Mouse (Mus musculus) cerebellum, adult 9-10 months (tissue): ENCODE results near the gene Ajm1.
"Not testable (repeated sequence)": the region's sequence is repeated elsewhere in the genome, so short reads cannot be mapped to it uniquely, and the experiment has no call there.

Experiments used
- DNase-seq: peaks from one replicate; pipeline ENCODE4 v3.0.0; 2022

Gene Ajm1

DNA sequence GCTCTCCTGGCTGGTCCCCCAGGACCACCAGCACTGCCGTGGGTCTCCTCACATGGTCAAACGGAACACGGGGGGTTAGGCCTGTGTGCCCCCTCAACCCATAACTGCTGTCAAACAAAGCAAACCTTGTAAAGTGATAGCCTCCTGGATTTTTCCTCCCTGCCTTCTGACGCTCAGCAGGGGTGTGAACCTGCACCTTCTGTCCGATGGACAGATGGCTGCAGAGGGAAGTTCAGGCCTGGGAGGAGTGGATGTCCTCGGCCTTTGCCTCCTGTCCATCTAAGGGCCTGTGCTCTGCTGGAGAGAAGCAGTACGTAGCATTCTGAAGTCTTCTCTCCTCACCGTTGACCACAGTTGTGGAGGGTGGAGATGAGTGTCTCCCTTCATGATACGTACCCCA, 19.6 kb downstream of the Ajm1 start:
- DNase-seq, result peak; percentile 88

DNA sequence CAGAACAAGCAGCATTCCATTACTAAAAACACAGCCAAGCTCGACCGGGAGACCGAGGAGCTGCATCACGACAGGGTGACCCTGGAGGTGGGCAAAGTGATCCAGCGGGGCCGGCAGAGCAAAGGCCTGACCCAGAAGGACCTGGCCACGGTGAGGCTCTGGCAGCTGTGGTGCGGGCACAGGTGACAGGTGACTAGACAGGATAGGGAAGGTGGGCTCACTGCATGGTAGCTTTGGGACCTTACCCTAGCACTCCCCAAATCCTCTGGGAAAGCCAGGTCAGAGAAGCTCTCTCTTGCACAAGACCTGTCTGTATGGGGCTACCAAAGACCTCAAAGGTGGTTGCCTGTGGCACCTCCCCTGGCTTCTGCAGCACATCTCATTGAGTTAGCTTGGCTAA, 21.0 kb downstream of the Ajm1 start:
- no peak for DNase-seq

DNA sequence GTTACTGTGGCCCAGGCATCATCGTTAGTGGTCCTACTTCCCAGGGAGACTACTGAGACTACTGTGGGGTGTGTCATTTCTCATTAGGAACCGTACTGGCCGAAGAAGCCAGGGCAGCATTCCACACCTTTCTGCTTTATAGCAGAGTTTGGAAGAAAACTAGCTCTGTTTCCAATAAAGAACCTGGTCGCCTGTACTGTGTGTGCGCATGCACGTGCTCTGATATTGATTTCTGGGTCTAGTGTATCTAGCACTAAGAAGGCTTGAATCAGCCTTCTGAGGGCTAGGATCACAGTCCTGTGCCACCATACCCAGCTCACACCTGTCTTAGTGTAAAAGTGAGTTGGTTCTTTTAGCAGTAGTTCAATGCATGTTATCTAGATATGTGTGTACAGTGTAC, 22.8 kb downstream of the Ajm1 start:
- DNase-seq, result no peak

DNA sequence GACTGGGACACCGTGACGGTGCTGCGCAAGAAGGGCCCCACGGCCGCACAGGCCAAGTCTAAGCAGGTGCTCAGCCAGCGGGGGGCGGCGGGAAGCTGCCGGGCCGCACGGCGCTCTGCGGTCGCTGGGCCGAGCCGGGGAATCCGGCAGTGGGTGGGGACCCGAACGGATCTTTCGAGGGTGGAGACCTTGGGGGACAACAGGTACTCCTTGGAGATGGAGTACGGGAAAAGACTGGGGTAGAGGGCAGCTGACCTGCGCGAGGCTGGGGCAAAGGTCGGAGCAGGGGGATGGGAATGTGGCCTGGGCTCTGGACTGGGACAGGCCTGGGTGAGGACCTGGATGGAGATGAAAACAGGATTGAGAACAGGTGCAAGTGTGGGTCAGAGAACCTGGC, 23.6 kb downstream of the Ajm1 start:
- DNase-seq, result no peak

DNA sequence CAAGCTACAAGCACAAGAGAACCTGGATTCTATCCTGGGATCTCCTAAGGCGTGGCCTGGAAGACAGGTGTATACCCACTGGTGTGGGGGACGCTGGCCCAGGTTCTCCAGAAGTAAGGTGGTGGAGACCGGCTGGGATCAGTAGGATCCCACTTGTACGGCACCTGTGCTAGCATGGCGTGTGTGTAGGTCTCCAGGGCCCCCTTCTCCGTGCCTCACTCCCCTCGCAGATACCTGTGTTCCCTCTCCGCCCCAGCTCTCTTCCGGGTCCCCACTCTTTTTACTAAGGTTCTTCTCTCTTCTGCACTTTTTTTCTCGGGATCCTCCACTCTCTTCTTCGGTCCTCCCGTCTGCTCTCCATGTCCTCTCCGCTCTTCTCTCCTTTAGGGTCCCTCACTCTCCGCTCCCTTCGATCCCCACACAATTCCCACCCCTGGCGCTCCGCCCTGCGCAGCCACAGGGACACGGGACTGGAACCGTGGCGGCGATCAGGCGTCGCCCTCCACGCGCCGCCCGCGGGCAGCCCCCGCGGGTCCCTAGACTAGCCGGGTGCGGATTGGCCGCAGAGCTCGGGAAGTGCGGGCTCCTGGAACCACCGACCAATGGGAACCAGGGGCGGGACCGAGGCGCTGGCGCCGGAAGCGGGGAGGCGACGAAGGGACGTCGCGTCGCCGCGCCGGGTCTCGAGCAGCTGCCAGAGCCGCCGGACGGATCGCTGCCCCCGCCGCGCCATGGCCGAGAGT, 24.2 kb downstream of the Ajm1 start, which contains the start of gene Edf1:
Gene Edf1, plus strand, starts transcription at position 627 of the 743 bp plus-strand sequence.
- peak; percentile 92 for DNase-seq

DNA sequence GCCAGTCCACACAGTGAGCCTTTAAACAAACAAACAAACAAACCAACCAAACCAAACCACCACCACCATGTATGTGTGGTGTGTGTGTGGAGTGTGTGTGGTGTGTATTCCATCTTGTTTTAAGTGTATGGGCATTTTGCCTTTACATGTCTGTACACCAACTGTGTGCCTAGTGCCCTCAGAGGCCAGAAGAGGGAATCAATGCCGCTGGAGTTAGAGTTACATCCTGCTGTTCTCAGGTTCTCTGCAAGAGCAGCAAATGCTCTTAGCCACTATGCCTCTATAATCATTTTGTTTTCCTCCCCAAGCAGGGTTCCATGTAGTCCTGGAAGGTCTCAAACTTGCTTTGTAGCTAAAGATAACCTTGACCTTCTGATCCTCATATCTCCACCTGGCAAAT, 25.3 kb downstream of the Ajm1 start:
- peak; percentile 47 for DNase-seq

DNA sequence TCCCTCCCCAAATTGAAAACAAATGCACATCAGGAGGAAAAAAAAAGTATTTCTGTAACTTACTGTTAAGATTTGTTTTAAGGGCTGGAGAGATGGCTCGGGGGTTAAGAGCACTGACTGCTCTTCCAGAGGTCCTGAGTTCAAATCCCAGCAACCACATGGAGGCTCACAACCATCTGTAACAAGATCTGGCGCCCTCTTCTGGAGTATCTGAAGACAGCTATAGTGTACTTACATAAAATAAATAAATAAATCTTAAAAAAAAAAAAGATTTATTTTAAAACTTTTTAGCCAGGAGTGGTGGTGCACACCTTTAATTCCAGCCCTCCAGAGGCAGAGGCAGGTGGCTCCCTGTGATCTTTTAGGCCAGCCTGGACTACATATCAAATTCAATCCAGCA, 26.1 kb downstream of the Ajm1 start:
- peak; percentile 44 for DNase-seq

DNA sequence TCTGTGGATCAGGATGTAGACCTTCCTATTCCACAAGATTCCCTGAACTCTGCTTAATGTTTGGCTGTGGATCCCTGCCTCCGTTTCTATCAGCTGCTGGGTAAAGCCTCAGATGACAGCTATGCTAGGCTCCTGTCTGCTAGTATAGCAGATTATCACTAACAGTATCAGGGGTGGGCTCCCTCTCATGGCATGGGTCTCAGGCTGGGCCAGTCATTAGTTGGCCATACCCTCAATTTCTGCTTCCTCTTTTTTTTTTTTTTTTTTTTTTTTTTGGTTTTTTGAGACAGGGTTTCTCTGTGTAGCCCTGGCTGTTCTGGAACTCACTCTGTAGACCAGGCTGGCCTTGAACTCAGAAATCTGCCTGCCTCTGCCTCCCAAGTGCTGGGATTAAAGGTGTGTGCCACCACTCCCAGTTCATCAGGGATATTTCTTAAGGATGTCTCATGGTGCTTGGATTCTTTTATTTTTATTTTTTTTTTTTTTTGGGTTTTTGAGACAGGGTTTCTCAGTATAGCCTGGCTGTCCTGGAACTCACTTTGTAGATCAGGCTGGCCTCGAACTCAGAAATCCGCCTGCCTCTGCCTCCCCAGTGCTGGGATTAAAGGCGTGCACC, 28.3 kb downstream of the Ajm1 start:
- not testable (repeated sequence) for DNase-seq

DNA sequence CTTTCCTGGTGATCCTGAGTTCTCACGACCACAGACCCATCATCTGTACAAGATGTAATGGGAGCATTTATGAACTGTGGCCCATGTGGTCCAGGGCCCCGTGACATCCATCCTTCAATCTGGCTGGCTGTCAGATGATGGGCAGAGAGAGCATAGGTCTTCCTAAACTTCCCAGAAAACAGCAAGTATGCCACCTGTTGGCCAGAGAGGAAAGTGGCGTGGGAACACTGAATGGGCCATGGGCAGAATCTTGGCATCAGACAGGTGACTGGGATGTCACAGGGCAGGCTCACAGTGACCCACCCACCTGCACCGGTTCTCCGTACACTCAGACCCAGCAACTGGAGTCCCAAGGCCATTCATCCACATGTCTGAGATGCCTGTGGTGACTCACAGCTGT, 30.4 kb downstream of the Ajm1 start:
- DNase-seq, result peak; percentile 79

DNA sequence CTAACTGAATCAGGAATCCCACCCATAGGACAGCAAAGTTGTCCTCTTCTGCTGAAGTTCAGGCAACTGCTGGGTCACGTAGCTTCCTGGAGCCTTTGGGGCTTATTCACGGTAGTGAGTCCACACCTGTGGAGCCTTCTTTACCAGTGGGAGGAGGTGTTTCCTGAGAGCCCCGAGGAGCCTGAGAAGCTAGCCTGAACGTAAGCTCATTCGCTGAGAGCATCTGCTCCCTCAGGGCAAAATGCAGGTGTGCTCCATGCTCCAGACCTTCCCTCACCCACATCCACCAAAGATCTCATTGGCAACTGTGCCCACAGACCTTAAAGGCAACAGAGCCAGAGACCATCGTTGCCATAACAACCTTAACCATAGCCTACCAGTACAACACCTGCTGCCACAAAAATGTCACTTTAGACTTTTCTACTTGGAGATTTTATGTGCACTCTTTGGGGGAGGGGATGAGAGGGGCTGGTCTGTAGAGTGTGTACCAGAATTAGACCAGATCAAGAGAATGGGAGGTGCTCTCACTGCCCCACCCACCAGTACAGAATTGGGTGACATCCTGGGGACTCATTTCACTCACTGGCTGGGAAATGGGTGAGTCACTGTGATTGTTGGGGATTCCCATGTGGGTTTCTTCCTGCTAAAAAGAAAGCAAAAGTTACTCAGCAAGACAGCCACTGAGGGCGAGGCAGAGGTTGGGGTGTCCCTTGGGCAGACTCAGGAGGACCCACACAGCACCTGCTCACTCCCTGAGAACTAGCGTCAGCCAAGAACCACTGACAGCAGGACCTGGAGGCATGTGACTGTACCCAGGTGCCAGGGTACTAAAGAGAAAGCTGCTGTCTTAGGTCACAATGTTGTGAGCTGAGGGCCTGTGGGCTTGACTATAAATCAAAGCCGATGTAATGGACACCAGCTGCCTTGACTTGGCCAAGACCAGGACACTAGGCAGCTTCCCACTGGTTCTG, 32.3 kb downstream of the Ajm1 start:
- DNase-seq, result no peak

DNA sequence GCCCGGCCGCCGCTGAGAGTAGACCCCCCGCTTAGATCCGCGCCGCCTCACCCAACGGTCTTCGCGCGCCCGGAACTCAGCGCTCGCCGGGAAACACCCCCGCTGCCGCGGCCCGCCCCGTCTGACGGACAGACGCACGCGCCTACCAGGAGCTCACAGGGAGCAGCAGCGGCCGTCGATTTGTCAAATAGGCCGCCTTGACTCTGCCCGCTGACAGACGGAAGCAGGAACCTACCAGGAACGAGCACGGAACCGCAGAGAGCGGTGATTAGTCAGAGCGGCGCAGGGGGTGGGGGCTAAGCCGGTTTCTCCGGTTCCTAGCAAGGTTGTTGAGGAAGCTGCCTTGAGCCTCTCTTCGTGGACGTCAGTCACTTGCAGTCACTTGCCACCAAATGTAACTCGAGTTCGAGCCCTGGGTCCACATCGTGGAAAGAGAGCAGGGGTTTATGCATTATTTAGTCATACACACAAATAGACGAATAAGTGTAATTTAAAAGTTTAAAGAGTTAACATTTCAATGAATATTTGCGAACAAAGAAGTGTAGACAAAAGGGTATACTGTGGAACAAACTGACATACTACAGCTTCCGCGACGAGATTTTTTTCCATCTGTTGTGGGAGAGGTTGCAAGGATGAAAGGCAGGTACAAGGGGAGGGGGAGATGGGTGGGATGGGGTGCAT, 34.6 kb downstream of the Ajm1 start, which contains the start of gene Traf2:
Gene Traf2, minus strand, starts transcription at position 130 of the 681 bp plus-strand sequence.
- DNase-seq, result peak; percentile 98

DNA sequence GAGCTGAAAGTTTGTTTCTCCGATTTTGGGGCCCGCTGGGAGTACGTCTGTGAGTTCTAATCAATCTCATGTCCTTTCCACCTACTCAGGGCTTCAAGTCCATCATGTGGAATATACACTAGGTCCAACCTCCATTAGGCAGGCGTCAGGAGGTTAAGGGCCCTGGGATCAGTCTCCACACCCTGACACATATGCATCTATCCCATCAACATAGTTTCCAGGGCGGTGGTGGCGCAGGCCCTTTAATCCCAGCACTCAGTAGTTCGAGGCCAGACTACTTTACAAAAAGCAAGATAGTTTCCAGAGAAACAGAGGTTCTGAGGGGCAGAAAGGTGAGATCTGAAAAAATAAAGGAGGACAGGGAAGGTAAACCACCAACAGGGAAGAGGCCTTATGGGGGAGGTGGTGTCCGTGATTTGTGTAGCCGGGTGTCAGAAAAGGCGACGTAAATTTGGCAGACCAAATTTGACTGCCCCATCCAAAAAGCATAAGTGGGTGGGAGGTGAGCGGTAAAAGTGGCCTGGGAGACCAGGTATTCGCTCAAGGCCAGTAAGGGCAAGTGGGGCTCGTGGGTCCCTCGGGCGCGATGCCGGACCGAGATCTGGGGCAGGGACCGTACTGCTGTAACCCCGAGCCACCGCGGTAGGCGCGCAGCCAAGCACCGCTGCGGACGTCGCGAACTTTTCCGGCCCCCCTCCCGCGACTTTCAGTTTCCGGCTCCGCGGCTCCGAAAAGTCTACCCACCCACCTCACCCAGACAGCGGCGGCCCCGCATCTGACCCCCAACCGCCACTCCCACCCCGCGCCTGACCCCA, 35.4 kb downstream of the Ajm1 start:
- peak; percentile 46 for DNase-seq

DNA sequence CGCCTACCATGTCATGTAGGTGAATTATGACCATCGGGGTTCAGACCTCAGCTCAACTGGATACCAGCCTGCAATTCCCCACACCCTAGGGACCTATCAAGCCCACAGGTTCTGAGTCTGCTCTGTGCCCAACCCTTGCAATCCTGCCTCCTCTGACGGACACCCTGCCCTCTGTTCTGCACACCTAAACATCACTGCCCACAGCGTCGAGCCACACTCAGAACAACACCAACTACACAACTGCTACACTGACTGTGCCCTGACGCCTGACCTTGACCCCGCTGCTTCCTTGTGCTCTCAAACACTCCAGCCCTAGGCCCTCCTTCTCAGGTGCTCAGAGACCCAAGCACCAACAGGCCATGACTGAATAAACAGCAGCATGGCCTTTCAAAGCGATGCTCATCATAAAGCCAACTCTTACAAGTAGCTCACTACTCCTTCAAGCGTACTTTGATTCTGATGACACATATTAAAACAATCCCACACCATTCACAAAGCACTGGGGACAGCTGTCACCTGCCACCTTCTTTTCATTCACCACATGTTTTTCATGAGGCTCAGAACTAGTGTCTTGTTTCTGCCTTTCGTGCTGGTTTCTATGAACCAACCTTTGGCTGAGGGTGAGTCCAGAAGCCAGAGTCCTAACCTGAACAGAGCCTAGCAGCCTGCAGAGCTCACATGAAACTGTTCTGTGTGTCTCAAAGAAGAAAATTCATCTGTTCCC, 39.8 kb downstream of the Ajm1 start:
- DNase-seq, result no peak

DNA sequence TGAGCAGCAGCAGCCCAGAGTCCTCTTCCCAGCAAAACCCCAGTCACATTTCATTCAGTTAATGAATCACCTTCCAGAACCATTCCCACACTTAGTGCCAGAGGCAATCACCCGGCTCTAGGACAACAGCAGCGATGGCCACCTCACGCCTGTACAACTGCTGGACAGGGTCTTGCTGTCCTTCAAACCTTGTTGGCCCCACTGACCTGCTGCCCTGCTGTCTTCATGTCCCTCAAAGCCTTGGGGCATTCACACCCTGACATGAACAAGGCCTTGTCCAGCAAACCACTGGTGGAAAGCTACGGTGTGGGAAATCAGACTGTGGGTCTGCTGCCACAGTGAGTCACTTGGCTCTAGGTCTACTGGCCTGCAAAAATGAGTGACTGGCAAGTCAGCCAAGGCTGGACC, 41.0 kb downstream of the Ajm1 start:
- no peak for DNase-seq

DNA sequence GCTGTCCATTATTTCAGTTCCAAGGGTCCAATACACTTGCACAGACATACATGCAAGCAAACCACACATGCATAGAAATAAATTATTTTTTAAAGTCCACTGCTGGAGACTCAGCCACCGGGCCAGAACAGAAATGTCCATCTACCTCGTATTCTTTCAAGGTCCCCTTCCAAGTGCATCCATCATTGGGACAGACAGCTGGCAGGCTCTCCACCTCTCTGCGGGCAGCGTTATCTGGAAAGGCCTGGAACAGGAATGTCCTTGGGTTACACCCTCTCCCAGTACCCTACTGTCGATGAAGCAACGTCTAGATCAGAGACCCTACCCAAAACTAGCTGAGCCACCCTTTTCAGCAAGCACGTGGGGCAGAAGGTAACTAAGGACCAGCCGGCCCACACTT, 45.0 kb downstream of the Ajm1 start:
- DNase-seq, result no peak

DNA sequence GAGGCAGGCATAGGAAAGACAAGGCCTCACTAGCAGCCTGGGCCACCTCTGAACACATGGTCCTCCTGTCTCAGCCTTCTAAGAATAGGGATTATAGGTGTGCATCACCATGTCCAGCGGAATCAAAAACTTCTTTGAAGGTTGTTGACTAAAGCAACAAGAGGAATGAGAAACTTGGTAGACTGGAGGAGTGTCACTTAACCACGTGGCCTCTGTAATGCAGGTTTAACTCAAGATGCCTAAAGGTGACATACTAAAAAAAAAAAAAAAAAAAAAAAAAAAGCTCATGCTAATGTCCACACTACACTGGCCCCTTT, 46.7 kb downstream of the Ajm1 start:
- DNase-seq, result no peak

DNA sequence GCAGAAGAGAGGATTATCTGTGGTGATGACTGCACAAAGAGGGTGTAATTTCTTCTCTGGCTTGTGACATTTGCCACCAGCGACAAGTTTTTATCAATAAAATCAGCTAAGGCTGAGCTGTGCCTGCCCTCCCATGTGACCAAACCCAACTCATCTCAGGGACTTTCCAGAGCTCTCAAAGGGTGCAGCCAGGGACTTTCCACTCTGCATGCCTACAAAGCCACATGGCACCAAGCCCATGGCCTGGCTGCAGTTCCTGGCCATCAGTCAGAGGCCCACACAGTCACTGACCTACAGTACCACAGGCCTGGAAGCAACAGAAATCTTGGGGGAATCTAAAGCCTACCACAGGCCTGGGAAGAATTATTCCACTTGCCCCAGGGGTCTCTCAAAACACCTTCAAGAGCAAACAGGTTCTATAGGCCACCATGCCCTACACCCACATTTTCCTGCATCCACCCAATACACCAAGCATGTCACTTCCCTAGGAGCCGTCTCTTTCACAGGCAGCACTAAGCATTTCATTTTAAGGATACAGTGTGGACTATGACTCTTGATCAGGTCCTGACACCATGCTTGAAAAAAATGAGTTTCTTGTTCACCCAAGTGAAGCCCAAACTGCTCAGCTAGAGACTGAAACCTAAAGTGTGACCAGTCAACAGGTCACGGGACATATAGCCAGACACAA, 47.2 kb downstream of the Ajm1 start:
- DNase-seq, result peak; percentile 86

DNA sequence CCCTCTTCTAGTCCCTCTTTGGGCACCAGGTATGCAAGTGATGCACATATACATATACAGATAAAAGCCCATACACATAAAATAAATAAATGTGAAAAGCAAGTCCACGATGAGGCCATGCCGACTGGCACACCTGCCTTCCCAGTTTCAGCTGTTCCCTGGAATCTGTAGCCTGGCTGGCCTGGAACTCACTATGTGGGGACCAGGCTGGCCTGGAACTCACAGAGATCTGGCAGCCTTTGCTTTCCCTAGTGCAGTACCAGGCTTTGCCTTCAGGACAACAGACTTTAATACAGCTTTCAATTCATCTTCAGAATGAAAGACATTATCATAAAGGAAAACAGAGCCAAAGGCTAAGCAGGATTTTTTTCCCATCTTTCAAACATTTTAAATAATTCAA, 47.9 kb downstream of the Ajm1 start:
- no peak for DNase-seq

DNA sequence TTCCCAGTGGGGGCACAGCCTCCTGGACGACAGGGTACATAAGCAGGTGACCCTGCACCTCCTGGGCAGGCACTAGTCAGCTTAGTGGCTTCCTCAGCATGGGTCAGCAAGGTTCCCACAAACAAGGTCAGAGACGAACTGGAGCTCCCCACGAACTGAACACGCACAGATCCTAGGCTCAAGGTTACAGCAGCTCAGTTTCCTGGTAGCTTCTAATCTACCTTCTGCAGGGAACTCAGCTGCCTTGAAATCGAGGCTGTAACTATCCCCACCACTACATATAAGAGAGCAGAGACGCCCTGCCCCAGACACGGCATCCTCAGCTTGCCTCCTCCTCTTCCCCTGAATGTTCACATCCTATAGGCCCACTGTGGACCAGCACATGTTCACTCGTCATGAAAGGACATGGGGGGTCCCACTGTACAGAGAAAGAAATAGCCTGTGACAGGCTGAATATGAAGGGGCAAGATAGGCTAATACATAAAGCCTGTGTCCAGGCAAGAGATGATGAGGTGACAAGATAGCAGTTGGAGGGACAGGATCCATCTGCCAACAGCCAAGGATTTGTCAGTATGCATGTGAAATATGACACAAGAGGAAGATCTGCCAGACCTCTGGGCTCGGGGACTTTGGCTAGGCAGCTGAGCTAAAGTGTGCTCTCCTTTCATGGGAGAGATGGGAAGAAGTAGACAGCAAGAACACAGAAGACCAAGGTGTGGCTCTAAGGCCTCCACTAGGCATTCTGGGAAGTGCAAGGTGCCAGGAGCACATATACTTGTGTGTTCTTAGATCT, 54.9 kb downstream of the Ajm1 start:
- DNase-seq, result no peak
